Mouse (Mus musculus) limb, embryonic 10.5 days (tissue): ENCODE results near the gene Slain2. TPM values are rescaled to one million over a fixed set of nuclear protein-coding genes. Genes with fewer than 3 reads are reported as not detected.
A peak's percentile ranks its signal among the peaks of the same experiment; 100 is the strongest.

ENCODE experiments used
- DNase-seq: peaks from one replicate; pipeline ENCODE4 v3.0.0-alpha.2; 2017; ENCODE audit warnings: low spot score
- H3K27ac ChIP-seq: fragments of 300-500 bp; sonication (generic); 2 replicates; pipeline ENCODE4 v1.5.1; 2016; ENCODE audit warnings: mild to moderate bottlenecking
- H3K27me3 ChIP-seq: fragments of 300-500 bp; sonication (generic); 2 replicates; pipeline ENCODE4 v1.6.1; 2016; ENCODE audit warnings: low read depth, mild to moderate bottlenecking; ENCODE audit not compliant: poor library complexity, severe bottlenecking
- H3K36me3 ChIP-seq: fragments of 300-500 bp; sonication (generic); 2 replicates; pipeline ENCODE4 v1.6.1; 2016; ENCODE audit warnings: mild to moderate bottlenecking, moderate library complexity
- H3K4me1 ChIP-seq: fragments of 300-500 bp; sonication (generic); 2 replicates; pipeline ENCODE4 v1.6.1; 2016
- H3K4me3 ChIP-seq: fragments of 300-500 bp; sonication (generic); 2 replicates; pipeline ENCODE4 v1.5.1; 2016; ENCODE audit warnings: mild to moderate bottlenecking, moderate library complexity
- H3K9me3 ChIP-seq: fragments of 300-500 bp; sonication (generic); replicated peaks from 2 replicates; pipeline ENCODE4 v1.6.1; 2016; ENCODE audit warnings: mild to moderate bottlenecking
- WGBS: fragments of 180-500 bp; shearing (Covaris S2); methylation state at CpG from one replicate; pipeline ENCODE4 v1.1.7; 2016; 5-methylcytosine and 5-hydroxymethylcytosine counted together
- polyA plus RNA-seq: library from polyadenylated mRNA; unstranded; fragments of >200 nt; fragmentation: Nextera tagmentation; extraction: Ambion mirVana; gene quantifications from 2 replicates; pipeline ENCODE4 v1.2.1, GENCODE M21; 2016

The Slain2 gene
- polyA plus RNA-seq, 1 experiment from 2014 or later, result 19.8 TPM

DNA sequence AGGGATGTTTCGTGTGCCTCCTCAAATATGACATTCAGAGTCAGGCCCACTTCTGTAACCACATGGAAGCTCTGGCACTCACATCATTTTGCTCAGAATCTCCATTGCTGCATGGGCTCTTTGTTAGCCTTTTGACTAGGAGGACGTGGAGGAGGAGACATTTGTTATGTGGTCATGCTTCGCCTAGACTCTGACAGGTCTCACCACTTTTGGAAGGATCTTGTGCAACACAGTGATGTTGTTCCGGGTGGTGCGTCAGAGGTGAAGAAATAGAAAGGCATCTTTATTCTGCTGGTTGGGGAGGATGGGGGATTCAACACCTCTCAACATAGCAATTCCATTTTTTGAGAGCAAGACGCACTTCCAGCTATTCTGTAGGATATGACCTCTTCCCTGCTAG, 6.7 kb upstream of the Slain2 start:
- no peaks in the 10 kb centered on the region for H3K36me3 ChIP-seq
- H3K4me1 ChIP-seq, result no peaks in the 10 kb centered on the region
- no peaks in the 10 kb centered on the region for H3K9me3 ChIP-seq
- no peaks in the 10 kb centered on the region for H3K27me3 ChIP-seq
- no peak overlapping the region for H3K4me3 ChIP-seq
- no peak overlapping the region for H3K27ac ChIP-seq
- 90% methylated on average over 6 of the region's 6 CpGs for WGBS
- no peak for DNase-seq

DNA sequence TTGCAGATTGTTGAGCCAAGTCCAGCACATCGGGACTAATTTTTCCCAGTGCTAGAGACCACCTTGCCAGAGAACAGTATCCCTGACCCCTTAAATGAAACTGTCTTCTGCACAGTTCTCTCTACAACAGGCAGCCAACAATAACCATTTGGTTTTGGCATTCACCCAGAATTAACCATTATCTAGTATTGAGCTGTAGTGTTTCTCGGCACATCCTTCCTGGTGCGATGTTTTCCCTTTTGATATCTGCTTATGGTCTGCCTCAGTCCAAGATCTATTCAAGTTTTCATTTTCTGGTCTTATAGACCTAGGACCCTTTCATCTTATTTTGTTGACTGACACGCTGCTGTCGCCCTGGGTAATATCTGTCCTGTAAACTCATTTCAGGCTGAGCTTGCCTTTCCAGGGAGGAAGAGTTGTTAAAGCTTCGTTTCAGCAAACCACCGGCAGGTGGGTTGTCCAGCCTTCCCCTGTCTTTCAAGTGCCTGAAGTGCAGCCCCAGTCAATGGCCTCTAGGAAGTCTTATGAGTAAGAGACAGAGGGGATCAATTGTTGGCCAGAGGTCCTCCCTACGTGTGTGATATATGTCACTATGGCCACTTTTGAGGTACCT, 5.7 kb upstream of the Slain2 start:
- Histone ChIP-seq H3K36me3 (no peaks in the 10 kb centered on the region), H3K27me3 (no peaks in the 10 kb centered on the region), H3K9me3 (no peaks in the 10 kb centered on the region), H3K4me1 (peaks cover 8% of the 10 kb centered on the region; the same call in 1 of the 2 replicates), H3K4me3 (no peak overlapping the region), H3K27ac (no peak overlapping the region)
- DNase-seq, result no peak
- 85% methylated on average over 8 of the region's 8 CpGs for WGBS

DNA sequence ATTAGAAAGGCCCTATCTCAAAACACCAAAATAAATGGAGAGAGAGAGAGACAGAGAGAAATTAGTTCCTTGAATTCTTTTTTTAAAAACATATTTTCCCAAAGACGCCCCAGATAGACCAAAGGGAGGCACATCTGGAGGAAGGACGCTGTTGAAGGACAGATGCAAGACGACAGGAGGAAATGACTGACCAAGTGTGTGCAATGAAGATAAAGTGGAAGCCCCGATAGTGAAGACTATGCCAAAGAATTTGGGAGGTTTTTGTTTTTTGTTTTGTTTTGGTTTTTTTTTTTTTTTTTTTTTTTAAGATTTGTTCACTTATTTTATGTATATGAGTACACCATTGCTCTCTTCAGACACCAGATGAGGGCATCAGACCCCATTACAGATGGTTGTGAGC, 4.7 kb upstream of the Slain2 start:
- no peak for DNase-seq
- Histone ChIP-seq H3K9me3 (no peaks in the 10 kb centered on the region), H3K27ac (no peak overlapping the region), H3K36me3 (no peaks in the 10 kb centered on the region), H3K4me3 (no peak overlapping the region), H3K4me1 (peaks cover 8% of the 10 kb centered on the region; the same call in 1 of the 2 replicates), H3K27me3 (no peaks in the 10 kb centered on the region)
- WGBS, result 87% methylated on average over 4 of the region's 4 CpGs

DNA sequence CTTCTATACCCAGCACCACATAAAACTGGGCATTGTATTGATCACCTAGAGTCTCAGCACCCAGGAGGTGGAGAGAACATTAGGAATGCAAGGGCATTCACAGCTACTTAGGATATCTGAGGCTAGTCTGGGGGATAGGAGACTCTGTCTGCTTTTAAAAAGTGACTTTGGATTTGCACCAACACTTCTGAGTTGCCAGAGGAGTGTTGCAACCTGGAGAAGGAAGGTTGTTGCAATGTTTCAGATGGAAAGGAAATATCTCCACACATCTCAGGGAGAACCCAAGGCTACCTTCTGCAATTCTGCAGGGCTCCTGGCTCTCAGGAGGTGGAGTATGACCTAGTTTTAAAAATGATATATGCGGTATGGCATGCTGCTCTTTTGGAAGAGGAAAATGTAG, 3.7 kb upstream of the Slain2 start:
- 98% methylated on average over 1 of the region's 1 CpGs for WGBS
- H3K27me3 ChIP-seq, result no peaks in the 10 kb centered on the region
- no peak for DNase-seq
- H3K36me3 ChIP-seq, result no peaks in the 10 kb centered on the region
- no peak overlapping the region for H3K27ac ChIP-seq
- H3K4me3 ChIP-seq, result no peak overlapping the region
- H3K4me1 ChIP-seq, result peaks cover 8% of the 10 kb centered on the region; the same call in 1 of the 2 replicates
- no peaks in the 10 kb centered on the region for H3K9me3 ChIP-seq

DNA sequence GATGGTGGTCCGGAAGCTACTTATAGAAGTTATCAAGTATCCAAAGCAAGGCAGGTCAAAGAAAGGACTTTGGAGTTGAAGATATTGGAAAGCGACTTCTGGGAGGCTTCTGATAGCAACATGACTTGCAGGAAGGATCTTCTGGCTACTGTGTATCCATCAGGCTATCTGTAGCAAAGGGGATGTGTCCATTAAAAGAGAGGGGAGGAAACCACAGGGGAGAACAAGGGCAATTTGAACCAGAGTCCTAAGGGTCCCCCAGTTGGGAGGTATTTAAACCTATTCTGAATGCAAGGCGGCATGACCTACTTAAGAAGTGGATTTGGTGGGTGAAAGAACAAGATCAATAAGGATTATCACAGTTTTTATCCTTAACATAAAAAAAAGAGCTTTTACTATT, 2.8 kb upstream of the Slain2 start:
- Histone ChIP-seq H3K4me1 (peaks cover 17% of the 10 kb centered on the region), H3K4me3 (no peak overlapping the region), H3K9me3 (no peaks in the 10 kb centered on the region), H3K36me3 (no peaks in the 10 kb centered on the region), H3K27ac (no peak overlapping the region), H3K27me3 (no peaks in the 10 kb centered on the region)
- DNase-seq, result no peak
- 90% methylated on average over 3 of the region's 3 CpGs for WGBS

DNA sequence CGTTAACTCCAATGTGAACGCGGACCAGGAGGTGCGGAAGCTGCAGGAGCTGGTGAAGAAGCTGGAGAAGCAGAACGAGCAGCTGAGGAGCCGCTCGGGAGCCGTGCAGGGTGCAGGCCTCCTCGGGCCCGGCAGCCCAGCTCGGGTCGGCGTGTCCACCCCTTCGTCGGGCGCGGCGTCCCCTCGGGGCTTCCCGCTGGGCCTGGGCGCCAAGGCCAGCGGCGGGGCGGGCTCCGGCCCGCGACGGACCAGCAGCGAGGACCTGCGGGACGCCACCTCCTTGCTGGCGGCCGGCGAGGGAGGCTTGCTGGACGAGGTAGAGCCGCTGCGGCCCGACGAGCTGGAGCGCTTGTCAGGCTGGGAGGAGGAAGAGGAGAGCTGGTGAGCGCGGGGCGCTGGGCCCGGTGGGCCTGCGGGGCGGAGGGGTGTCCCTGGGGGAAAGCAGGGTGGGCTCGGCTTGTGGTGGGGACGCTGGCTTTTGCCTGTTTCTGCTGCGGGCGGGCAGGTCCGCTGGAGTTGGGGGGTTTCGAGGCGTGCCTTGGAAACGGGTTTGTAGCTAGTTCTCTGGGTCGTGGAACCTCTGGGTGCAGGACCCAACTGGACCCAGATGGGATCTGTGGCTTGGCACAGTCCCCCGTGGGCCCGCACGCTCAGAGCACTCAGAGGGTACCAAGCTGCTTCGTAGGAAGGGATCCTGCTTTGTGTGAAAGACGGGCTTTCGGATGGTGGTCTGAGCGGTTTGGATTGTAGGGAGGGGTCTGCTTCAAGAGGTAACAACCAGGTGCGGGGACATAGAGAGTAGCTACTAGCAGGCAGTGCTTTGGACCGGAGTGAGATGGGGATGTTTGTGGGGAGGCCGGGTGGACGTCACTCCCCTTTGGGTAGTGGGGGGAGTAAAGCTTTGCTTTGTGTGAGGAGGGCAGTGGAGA, 793 bp downstream of the Slain2 start:
- peak; percentile 80 for DNase-seq
- peak overlapping the region; percentile 98 for H3K27ac ChIP-seq
- H3K36me3 ChIP-seq, result no peaks in the 10 kb centered on the region
- H3K4me1 ChIP-seq, result peaks cover 28% of the 10 kb centered on the region
- WGBS, result under 1% methylated on average over 62 of the region's 66 CpGs
- H3K9me3 ChIP-seq, result no peaks in the 10 kb centered on the region
- peak overlapping the region; percentile 99 for H3K4me3 ChIP-seq
- no peaks in the 10 kb centered on the region for H3K27me3 ChIP-seq

DNA sequence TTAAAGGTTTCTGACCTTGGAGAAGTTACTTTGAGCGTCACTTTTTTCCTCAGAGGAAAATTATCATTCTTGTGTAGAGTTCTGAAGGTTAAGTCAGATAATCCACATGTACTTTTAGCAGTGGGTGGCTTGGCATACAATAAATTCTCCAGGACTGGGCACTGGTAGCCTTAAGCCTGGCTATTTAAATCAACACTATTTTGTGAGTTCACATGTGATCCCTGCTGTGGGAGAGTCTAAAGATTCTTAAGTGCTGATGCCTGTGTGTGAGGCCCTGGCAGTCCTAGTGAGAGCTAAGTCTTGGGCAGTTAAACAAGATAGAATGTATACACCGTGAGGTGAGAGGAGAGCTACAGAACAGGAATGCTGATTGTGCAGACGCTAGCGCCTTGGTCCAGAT, 1.9 kb downstream of the Slain2 start:
- Histone ChIP-seq H3K4me1 (peaks cover 28% of the 10 kb centered on the region), H3K9me3 (no peaks in the 10 kb centered on the region), H3K4me3 (peak overlapping the region; percentile 99), H3K27ac (peak overlapping the region; percentile 98), H3K36me3 (peaks cover 3% of the 10 kb centered on the region; the same call in 1 of the 2 replicates), H3K27me3 (no peaks in the 10 kb centered on the region)
- WGBS, result 49% methylated on average over 4 of the region's 4 CpGs
- no peak for DNase-seq

DNA sequence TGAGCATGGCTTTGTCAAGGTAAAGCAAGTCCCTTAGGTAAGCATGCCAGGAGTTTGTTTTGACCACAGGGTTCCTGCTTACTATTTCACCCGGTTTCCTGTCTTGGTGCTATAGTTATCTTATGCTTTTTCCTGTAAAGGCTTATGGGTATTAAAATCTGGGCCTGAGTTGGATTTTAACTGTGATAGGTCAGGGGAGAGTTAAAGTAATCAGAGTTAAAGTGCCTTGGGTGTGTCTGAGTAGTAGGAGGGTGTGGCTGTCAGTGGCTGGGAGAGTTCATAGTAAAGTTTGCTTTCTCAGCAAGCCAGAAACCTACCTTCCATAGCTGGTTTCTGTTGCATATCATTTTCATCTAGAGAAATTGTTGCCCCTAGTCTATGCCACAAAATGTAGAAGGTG, 2.7 kb downstream of the Slain2 start:
- Histone ChIP-seq H3K4me1 (peaks cover 28% of the 10 kb centered on the region), H3K36me3 (peaks cover 6% of the 10 kb centered on the region), H3K27me3 (no peaks in the 10 kb centered on the region), H3K4me3 (peak overlapping the region; percentile 99), H3K9me3 (no peaks in the 10 kb centered on the region), H3K27ac (no peak overlapping the region)
- DNase-seq, result no peak
- WGBS, result 77% methylated on average over 1 of the region's 1 CpGs

DNA sequence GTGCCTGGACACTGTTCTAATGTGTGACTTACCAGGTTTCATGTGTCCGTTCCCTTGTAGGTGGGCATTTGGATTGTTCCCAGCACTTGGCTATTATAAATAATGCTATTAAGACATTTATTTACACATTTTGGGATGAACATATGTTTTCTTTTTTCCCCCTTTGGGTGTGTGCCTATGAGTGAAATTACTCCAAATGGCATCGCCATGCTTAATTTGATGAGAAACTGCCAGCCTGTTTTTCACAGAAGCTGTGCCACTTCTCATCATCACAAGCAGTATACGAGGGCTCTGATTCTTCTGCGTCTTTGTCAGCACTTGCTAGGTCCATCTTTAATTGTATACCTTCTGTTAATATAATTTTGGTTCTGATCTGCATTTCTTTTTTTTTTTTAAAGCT, 6.3 kb downstream of the Slain2 start:
- no peak for DNase-seq
- Histone ChIP-seq H3K9me3 (no peaks in the 10 kb centered on the region), H3K4me1 (peaks cover 20% of the 10 kb centered on the region), H3K27me3 (no peaks in the 10 kb centered on the region), H3K36me3 (peaks cover 6% of the 10 kb centered on the region), H3K27ac (no peak overlapping the region), H3K4me3 (no peak overlapping the region)
- WGBS, result 95% methylated on average over 4 of the region's 4 CpGs

DNA sequence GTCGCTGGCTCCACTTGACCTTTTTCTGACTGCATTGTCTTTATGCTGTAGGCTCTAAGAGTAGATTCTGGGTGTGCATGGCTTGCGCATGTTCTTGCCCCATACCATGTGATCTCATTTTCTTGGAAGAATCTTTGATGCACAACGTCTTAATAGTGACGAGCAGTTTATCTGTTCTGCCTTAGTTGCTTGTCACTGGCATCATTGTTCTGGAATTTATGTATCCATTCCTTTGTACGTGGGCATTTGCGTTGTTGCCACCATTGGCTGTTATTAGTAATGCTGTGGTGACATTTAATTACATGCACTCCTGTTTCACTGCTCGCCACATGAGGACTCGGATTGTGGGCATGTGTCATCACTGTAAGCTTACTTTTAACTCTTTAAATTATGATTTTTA, 7.1 kb downstream of the Slain2 start:
- no peaks in the 10 kb centered on the region for H3K9me3 ChIP-seq
- no peak overlapping the region for H3K27ac ChIP-seq
- peaks cover 12% of the 10 kb centered on the region for H3K4me1 ChIP-seq
- WGBS, result 94% methylated on average over 8 of the region's 8 CpGs
- H3K36me3 ChIP-seq, result peaks cover 6% of the 10 kb centered on the region
- no peaks in the 10 kb centered on the region for H3K27me3 ChIP-seq
- DNase-seq, result no peak
- H3K4me3 ChIP-seq, result no peak overlapping the region

DNA sequence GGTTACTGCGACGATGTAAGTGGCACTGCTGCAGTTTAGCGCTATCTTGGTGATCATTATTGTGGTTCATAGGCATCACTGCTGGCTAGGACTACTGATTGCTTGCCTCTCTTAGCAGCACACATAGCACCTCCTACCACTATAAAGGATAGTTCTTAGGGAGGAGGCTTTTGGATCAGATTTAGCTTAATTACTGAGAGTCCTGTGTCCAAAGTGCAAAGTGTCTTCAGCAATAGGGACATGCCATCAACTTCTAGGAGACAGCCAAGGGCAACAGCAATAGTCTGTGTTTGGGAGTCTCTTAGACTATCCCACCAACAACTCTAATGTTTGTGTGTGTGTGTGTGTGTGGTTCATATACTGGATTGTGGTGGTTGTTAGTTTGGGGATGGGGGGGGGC, 8.7 kb downstream of the Slain2 start:
- Histone ChIP-seq H3K9me3 (no peaks in the 10 kb centered on the region), H3K4me1 (no peaks in the 10 kb centered on the region), H3K36me3 (peaks cover 6% of the 10 kb centered on the region), H3K27me3 (no peaks in the 10 kb centered on the region), H3K4me3 (no peak overlapping the region), H3K27ac (no peak overlapping the region)
- 98% methylated on average over 3 of the region's 3 CpGs for WGBS
- no peak for DNase-seq

DNA sequence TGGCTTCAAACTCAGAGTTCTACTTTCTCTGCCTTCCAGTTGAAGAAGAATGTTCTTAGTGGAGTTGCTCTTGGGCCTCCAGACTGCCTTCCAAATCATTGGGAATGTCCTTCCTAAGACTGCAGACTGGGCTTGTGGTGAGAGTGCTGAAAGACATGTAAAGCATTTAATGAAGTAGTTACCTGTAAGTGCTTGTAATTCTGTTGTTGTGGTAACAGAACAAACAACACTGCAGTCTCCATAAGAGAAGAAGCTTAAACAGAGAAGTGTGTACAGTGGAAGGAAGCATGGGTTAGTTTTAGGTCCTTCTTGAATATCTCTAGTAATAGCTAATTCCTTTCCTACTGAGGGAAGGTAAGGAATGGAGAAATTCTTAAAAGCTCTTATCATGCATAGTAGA, 13.0 kb downstream of the Slain2 start:
- Histone ChIP-seq H3K27ac (no peak overlapping the region), H3K4me3 (no peak overlapping the region), H3K4me1 (no peaks in the 10 kb centered on the region), H3K36me3 (no peaks in the 10 kb centered on the region), H3K9me3 (no peaks in the 10 kb centered on the region), H3K27me3 (no peaks in the 10 kb centered on the region)
- no peak for DNase-seq

DNA sequence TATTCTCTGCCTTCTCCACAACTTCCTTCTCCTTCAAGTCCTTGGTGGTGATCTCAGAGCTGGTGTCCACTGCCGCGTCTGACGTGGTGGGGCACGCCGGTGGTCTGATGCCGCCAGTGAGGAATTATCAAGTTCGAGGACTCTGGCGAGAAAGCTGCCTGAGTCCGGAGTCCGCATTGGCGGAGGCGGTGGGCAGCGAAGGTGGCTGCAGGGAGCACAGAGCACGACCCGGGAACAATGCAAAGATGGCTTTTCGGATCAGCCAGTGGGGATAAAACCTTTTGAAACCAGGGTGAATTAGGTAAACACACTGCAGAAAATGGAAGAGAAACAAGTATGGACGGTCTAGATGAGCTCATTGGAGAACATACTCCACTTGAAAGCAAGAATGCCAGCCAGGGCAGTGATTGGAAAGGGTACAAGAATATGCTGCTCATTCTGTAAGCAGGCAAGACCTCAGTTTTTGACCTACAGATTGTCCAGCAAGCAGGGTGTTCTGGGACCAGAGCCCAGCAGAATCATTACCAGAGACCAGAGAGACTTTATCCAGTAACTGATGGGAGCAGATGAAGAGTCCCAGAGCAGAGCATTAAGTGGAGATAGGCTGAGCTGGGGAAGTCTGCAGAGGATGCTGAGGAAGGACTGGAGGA, 19.0 kb downstream of the Slain2 start:
- peaks cover 14% of the 10 kb centered on the region for H3K36me3 ChIP-seq
- 95% methylated on average over 17 of the region's 17 CpGs for WGBS
- H3K27ac ChIP-seq, result no peak overlapping the region
- H3K4me1 ChIP-seq, result no peaks in the 10 kb centered on the region
- no peak for DNase-seq
- H3K9me3 ChIP-seq, result no peaks in the 10 kb centered on the region
- H3K27me3 ChIP-seq, result no peaks in the 10 kb centered on the region
- no peak overlapping the region for H3K4me3 ChIP-seq
